Mouse (Mus musculus): ENCODE results near the gene Hes7.

- TF ChIP-seq POLR2A (IDR thresholded peaks at IDR 0.05; ENCODE audit: low read depth, low read length) (no peak), CTCF (IDR thresholded peaks at IDR 0.05; ENCODE audit: extremely low read depth, insufficient read depth, insufficient read length, insufficient replicate concordance) (peak; percentile 48; the same call in 1 of the 2 replicates)
These were observed 2.2 kb downstream of the Hes7 start, which contains the start of gene 9130213A22Rik for GRCm38 (mm10) chr11:69122336-69122951.
